Mouse (Mus musculus) E14TG2a.4 (cell line): ENCODE measurements around the gene Kif14.

ENCODE experiments used
- H3K27me3 ChIP-seq: 2 replicates; pipeline ENCODE4 v1.6.1; 2014; ENCODE audit warnings: low read length, control low read depth; ENCODE audit not compliant: insufficient read depth
- H3K36me3 ChIP-seq: 2 replicates; pipeline ENCODE4 v1.6.1; 2014; ENCODE audit warnings: low read length, control low read depth; ENCODE audit not compliant: insufficient read depth
- H3K4me1 ChIP-seq: replicated peaks from 2 replicates; pipeline ENCODE4 v1.6.1; 2014; ENCODE audit warnings: low read depth, low read length, control low read depth
- H3K4me3 ChIP-seq: replicated peaks from 2 replicates; pipeline ENCODE4 v1.5.1; 2014; ENCODE audit warnings: mild to moderate bottlenecking, low read length
- H3K9me3 ChIP-seq: 2 replicates; pipeline ENCODE4 v1.6.1; 2014; ENCODE audit warnings: low read length, control low read depth
- CTCF ChIP-seq: conservative IDR thresholded peaks from 2 replicates; pipeline ENCODE4 v1.5.1; 2014; ENCODE audit warnings: low read length
- NANOG ChIP-seq: IDR thresholded peaks from 2 replicates; pipeline ENCODE4 v1.6.1; 2014; ENCODE audit warnings: borderline replicate concordance, low read length, mixed read lengths
- POU5F1 ChIP-seq: IDR thresholded peaks from 2 replicates; pipeline ENCODE4 v1.6.1; 2014; ENCODE audit warnings: low read length, borderline replicate concordance

Kif14 gene

DNA sequence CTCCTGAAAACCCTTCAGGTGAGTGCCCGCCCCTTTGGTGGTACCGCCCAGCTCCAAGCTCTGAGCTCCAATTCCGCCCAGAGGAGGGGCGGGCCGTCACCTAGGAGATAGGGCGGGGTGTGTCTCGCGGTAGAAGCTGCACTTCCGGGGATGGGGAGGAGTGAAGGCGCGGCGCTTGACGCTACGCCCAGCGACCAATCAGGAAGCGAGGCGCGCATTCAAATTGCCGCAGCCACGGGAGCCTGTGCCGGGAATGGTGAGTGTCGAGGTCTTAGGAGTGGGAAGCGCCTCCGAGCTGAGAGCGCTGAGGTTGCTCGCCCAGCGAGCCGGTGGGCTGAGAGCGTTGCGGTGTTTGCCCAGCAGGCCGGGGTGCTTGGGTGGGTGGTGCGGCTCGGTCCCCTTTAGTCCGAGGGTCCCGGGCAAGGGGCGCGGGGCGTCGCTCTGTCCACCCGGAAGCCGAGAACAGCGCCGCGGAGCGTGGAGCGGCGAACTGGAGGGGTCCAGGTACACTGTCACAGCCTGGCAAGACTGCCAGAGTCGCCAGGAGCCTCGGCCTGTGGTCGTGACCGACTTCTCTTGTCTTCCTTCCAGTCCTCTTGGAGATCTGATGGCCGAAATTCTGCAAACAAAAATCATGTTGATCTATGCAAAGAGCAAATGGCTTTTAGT, at the start of gene Kif14:
Kif14 (plus strand) TSS at position 201 of the 669 bp plus-strand sequence.
- no peaks in the 10 kb centered on the region; the same call in 1 of the 2 replicates for H3K27me3 ChIP-seq
- H3K9me3 ChIP-seq = no peaks in the 10 kb centered on the region
- peaks cover 29% of the 10 kb centered on the region for H3K36me3 ChIP-seq
- H3K4me1 ChIP-seq = peaks cover 52% of the 10 kb centered on the region
- TF ChIP-seq POU5F1 (no peak), CTCF (no peak), NANOG (no peak)
- H3K4me3 ChIP-seq = peak within 1 kb of the TSS; percentile 93

DNA sequence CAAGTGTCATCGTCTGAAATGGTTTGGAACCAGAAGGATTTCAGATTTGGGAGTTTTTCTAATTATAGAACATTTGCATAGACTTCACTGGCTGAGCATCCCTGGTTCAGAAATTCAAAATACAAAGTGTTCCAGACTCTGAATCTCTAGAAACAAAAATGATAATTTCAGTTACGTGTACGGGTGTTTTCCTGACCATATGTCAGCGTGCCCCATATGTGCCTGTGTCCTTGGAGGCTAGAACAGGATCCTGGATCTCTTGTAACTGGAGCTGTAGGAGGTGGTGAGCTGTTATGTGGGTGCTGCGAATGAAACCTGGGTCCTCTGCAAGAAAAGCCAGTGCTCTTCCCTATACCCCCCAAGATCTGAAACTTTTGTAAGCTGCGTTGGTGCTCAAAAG, 47.8 kb upstream of the Kif14 start:
- no peak for TF ChIP-seq POU5F1
- no peak for TF ChIP-seq NANOG
- TF ChIP-seq CTCF = no peak
- Histone ChIP-seq H3K9me3 (no peaks in the 10 kb centered on the region), H3K27me3 (no peaks in the 10 kb centered on the region), H3K4me1 (peaks cover 33% of the 10 kb centered on the region), H3K36me3 (peaks cover 36% of the 10 kb centered on the region), H3K4me3 (no peak overlapping the region)

DNA sequence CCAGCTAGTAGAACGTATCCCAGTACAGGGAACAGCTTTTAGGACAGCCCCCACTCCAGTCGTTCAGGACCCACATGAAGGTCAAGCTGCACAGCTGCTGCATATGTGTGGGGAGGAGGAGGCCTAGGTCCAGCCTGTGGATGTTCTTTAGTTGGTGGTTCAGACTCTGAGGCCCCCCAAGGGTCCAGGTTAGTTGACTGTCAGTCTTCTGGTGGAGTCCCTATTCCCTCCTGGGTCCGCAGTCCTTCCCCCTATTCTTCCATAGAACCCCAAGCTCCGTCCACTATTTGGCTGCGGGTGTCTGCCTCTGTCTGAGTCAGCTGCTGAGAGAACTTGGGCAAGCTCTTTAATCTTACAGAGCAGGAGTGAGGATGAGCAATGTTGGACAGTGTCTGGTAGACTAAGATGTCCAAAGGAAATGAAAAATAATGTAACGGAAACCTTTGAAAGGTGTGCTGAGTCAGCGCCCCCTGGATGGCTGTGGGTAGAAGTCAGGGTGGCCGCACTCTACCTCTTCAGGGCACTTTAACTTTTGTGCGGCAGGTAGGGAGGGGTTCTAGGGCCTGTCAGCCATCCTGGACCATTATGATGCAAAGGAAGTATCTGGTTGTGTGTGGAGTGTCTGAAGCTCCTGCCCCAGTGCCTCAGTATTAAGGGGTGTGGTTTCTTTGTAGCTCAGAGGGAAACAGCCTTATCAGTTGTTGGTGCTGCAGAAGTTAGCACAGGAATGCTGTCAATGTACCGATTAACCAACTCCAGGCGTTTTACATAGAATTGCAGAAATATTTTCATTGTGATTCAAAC, 38.8 kb upstream of the Kif14 start:
- H3K36me3 ChIP-seq = peaks cover 27% of the 10 kb centered on the region
- H3K4me3 ChIP-seq = no peak overlapping the region
- TF ChIP-seq POU5F1 = no peak
- 0 out of 2 replicates have a peak, but pooled peaks have one; percentile 8 for TF ChIP-seq CTCF
- no peaks in the 10 kb centered on the region for H3K27me3 ChIP-seq
- no peaks in the 10 kb centered on the region for H3K9me3 ChIP-seq
- peaks cover 41% of the 10 kb centered on the region for H3K4me1 ChIP-seq

DNA sequence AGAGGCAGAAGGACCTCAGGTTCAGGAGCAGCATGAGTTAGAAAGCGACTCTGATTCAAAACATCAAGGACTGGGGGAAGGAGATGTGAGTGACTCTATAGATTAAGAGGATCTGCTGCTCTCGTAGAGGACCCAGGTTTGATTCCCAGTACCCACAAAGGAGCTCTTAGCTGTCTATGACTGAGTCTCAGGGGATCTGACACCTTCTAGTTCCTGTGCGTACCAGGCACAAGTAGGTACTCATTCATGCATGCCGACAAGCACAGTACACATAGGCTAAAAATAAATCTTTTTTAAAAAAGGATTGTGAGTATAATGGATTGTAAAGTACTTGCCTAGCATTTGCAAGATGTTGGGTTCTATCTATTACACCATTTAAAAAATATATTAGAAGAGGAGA, 37.2 kb upstream of the Kif14 start:
- no peak for TF ChIP-seq POU5F1
- no peak for TF ChIP-seq NANOG
- TF ChIP-seq CTCF = no peak
- Histone ChIP-seq H3K9me3 (no peaks in the 10 kb centered on the region), H3K36me3 (peaks cover 39% of the 10 kb centered on the region), H3K4me3 (no peak overlapping the region), H3K4me1 (peaks cover 41% of the 10 kb centered on the region), H3K27me3 (no peaks in the 10 kb centered on the region)

DNA sequence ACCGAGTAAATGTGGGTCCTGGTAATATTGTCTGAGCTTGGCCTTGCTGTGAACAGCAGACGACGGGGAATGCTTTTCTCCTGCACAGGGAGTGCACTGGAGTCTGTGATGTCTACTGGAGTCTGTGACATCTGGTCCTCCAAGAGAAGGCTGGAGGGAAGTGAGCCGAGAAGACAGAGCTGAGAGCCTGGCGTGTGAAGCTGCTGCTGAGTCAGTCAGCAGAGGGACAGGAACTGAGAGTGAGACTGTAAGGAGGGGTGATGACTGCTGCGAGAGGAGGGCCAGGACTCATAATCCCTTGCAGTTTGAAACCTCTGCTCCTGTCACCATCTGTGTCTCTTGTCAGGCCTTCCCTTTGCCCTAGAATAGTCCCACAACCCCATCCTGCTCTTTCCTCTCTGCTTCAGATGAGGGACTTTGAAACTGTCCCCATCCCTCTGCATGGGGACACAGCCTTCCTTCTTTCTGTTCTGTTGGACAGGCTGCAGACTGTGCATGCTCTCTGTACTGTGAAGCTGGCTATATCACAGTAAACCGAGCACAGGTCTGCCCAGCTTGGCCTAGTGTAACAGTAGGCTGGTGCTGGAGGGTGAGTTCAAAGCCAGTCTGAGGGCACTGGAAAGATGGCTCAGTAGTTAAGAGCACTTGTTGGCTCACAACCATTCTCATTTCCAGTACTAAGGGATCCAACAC, 35.9 kb upstream of the Kif14 start:
- Histone ChIP-seq H3K36me3 (peaks cover 42% of the 10 kb centered on the region), H3K4me1 (peaks cover 41% of the 10 kb centered on the region), H3K27me3 (no peaks in the 10 kb centered on the region), H3K9me3 (no peaks in the 10 kb centered on the region), H3K4me3 (no peak overlapping the region)
- TF ChIP-seq POU5F1 = no peak
- no peak for TF ChIP-seq NANOG
- TF ChIP-seq CTCF = no peak

DNA sequence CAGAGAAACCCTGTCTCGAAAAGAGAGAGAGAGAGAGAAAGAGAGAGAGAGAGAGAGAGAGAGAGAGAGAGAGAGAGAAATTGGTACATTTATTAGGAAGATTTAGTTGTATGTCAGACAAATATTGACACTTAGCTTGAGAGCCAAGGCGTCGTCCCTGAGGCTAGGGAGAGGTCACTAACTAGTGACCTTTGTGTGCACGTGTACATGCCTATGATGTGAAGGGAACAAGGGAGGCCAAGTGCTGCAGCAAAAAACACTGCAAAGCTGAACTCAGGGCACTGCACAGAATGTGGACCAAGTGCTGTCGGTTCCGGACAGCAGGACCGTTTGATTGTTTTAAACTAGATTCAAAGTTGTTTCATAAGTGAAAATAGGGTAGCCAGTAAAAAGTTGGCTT, 25.4 kb upstream of the Kif14 start:
- Histone ChIP-seq H3K27me3 (no peaks in the 10 kb centered on the region), H3K4me1 (peaks cover 7% of the 10 kb centered on the region), H3K4me3 (no peak overlapping the region), H3K36me3 (peaks cover 13% of the 10 kb centered on the region), H3K9me3 (no peaks in the 10 kb centered on the region)
- no peak for TF ChIP-seq POU5F1
- TF ChIP-seq CTCF = no peak
- TF ChIP-seq NANOG = no peak

DNA sequence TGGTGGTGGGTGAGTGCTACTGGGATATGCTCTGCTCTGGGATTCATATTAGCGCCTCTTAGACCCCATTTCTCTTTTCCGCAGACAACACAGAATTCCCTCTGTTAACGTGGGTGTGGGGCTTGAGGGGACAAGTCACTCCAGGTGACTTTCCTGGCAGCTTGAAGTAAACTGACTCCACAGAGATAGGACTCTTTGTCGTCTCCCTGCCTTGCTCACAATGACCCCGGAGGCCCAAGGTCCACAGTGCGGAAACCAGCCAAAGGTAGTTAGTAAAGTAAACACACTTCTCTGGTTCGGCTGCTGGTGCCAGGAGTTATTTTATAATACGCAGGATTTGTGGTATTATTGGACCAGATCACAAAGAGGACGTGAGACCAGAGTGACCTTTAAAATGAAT, 23.3 kb upstream of the Kif14 start:
- no peaks in the 10 kb centered on the region for H3K9me3 ChIP-seq
- peaks cover 10% of the 10 kb centered on the region for H3K36me3 ChIP-seq
- H3K27me3 ChIP-seq = no peaks in the 10 kb centered on the region
- H3K4me3 ChIP-seq = no peak overlapping the region
- H3K4me1 ChIP-seq = peaks cover 7% of the 10 kb centered on the region
- TF ChIP-seq CTCF = no peak
- TF ChIP-seq POU5F1 = no peak
- TF ChIP-seq NANOG = no peak

DNA sequence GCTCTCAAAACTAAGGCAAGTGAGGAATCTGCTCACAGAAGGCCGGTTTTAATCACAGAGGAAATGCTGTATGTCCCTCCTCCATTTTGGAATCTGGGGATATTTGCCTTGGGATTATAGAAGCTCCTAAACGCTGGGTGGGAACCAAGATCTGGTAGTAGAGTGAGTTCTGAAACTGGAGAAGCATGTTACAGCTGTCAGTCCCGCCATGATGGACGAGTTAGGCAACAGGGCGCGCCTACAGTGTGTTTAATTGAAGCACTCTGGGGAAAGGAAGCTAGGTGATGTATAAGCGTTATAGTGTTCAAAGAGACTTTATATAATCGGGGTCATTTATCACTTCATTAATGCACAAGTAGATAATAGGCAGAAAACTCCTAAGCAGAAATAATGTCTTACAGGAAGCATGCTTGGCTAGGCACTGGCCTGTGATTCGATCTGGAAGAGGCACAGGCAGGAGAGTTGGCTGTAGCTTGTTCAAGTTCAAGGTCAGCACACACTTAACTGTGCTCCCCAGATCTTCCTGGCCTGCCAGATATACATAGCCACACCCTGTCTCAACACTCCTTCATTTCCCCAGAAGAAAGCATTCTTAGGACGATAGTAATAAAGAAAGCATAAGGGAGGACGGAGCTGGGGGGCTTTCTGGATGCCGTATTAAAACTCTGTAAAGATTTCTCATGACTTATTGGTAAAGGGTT, 21.4 kb upstream of the Kif14 start:
- TF ChIP-seq POU5F1 = no peak
- TF ChIP-seq NANOG = no peak
- no peak for TF ChIP-seq CTCF
- Histone ChIP-seq H3K27me3 (no peaks in the 10 kb centered on the region), H3K4me3 (no peak overlapping the region), H3K9me3 (no peaks in the 10 kb centered on the region), H3K4me1 (peaks cover 9% of the 10 kb centered on the region), H3K36me3 (peaks cover 5% of the 10 kb centered on the region)
